Mouse (Mus musculus) lung, embryonic 14.5 days (tissue): ENCODE measurements around the gene Gm49337. TPM values are rescaled to one million over a fixed set of nuclear protein-coding genes. Genes with fewer than 3 reads are reported as not detected.

ENCODE experiments used
- ATAC-seq: fragments of 200-750 bp; cut with Nextera tagmentation; 2 replicates; pipeline ENCODE4 v1.8.0; 2017; ENCODE audit warnings: mild to moderate bottlenecking, moderate TSS enrichment, moderate library complexity; ENCODE audit not compliant: insufficient read depth
- DNase-seq: peaks from one replicate; pipeline ENCODE4 v3.0.0-alpha.2; 2015
- H3K27ac ChIP-seq: fragments of 300-500 bp; sonication (generic); 2 replicates; pipeline ENCODE4 v1.5.1; 2014; ENCODE audit warnings: low read depth, mild to moderate bottlenecking, moderate library complexity
- H3K27me3 ChIP-seq: fragments of 300-500 bp; sonication (generic); 2 replicates; pipeline ENCODE4 v1.6.1; 2014; ENCODE audit warnings: low read length, control low read depth; ENCODE audit not compliant: insufficient read depth
- H3K36me3 ChIP-seq: fragments of 300-500 bp; sonication (generic); 2 replicates; pipeline ENCODE4 v1.6.1; 2014; ENCODE audit warnings: control low read depth; ENCODE audit not compliant: insufficient read depth
- H3K4me1 ChIP-seq: fragments of 300-500 bp; sonication (generic); 2 replicates; pipeline ENCODE4 v1.6.1; 2014; ENCODE audit warnings: antibody characterized with exemption, control low read depth; ENCODE audit not compliant: insufficient read depth
- H3K4me2 ChIP-seq: fragments of 300-500 bp; sonication (generic); 2 replicates; pipeline ENCODE4 v1.6.1; 2014; ENCODE audit warnings: mild to moderate bottlenecking
- H3K4me3 ChIP-seq: fragments of 300-500 bp; sonication (generic); 2 replicates; pipeline ENCODE4 v1.5.1; 2014; ENCODE audit warnings: low read depth, low read length
- H3K9ac ChIP-seq: fragments of 300-500 bp; sonication (generic); 2 replicates; pipeline ENCODE4 v1.6.1; 2014
- H3K9me3 ChIP-seq: fragments of 300-500 bp; sonication (generic); 2 replicates; pipeline ENCODE4 v1.6.1; 2016; ENCODE audit warnings: low read depth, low read length, control low read depth
- CTCF ChIP-seq: IDR thresholded peaks from 2 replicates; pipeline ENCODE4 v1.5.1; 2016; ENCODE audit warnings: antibody characterized with exemption, low read depth
- WGBS: fragments of 180-500 bp; shearing (Covaris S2); extraction: QIAGEN DNeasy Blood & Tissue Kit; methylation state at CpG from one replicate; pipeline ENCODE4 v1.1.7; 2014; 5-methylcytosine and 5-hydroxymethylcytosine counted together
- polyA plus RNA-seq: library from polyadenylated mRNA; unstranded; fragments of >200 nt; fragmentation: Nextera tagmentation; extraction: Ambion mirVana; gene quantifications from 2 replicates; pipeline ENCODE4 v1.2.1, GENCODE M21; 2014

The Gm49337 gene
- polyA plus RNA-seq, 1 experiment from 2014 or later: not detected

DNA sequence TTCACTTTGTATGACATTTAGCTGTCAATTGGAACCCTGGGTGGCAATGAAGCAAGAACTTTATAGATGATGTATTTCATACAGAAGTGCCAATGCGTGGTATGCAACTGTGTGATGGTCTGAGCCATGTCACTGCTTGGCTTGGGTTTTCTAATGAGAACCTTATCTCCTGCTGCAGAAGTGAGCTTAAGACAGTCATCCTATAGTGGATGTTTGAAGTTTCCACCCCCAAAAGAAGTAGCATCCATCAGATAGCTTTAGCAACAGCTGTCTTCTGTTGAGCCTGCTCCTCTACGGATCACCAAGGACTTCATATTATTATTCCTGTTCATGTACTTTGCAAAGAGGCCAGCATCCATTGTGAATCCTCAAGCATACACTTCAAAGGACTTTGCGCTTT, 76.8 kb downstream of the Gm49337 start:
- WGBS: 88% methylated on average over 3 of the region's 3 CpGs
- no peak overlapping the region for H3K4me2 ChIP-seq
- no peak for DNase-seq
- no peaks in the 10 kb centered on the region for H3K27me3 ChIP-seq
- no peak for TF ChIP-seq CTCF
- H3K9ac ChIP-seq: no peak overlapping the region
- H3K36me3 ChIP-seq: 0 out of 2 replicates have a peak, but pooled peaks cover 4% of the 10 kb centered on the region
- H3K4me3 ChIP-seq: no peak overlapping the region
- H3K4me1 ChIP-seq: no peaks in the 10 kb centered on the region
- no peaks in the 10 kb centered on the region for H3K9me3 ChIP-seq
- ATAC-seq: no peak
- no peak overlapping the region for H3K27ac ChIP-seq

DNA sequence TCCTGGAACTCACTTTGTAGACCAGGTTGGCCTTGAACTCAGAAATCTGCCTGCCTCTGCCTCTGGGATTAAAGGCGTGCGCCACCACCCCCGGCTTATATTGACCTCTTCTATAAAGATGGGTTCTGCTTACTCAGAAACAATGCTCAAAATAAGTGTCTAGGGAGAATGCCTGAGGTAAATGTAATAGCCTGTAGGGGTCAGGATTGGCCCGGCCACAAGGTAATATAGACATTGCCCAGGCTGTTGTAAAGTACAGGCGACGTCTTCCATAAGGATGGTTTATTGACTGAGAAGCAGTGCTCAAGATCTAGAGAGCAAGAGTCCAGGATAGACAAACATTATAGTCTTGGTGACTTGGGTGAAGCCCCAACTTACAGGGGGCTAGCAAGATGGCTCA, 95.0 kb downstream of the Gm49337 start:
- DNase-seq (no peak), ATAC-seq (no peak)
- H3K4me1 ChIP-seq: no peaks in the 10 kb centered on the region
- 0 out of 2 replicates have a peak, but pooled peaks have one; percentile 2 for TF ChIP-seq CTCF
- H3K9me3 ChIP-seq: no peaks in the 10 kb centered on the region
- H3K36me3 ChIP-seq: peaks cover 28% of the 10 kb centered on the region
- no peak overlapping the region for H3K4me3 ChIP-seq
- H3K4me2 ChIP-seq: no peak overlapping the region
- no peak overlapping the region for H3K27ac ChIP-seq
- 91% methylated on average over 6 of the region's 6 CpGs for WGBS
- H3K27me3 ChIP-seq: no peaks in the 10 kb centered on the region
- H3K9ac ChIP-seq: no peak overlapping the region

DNA sequence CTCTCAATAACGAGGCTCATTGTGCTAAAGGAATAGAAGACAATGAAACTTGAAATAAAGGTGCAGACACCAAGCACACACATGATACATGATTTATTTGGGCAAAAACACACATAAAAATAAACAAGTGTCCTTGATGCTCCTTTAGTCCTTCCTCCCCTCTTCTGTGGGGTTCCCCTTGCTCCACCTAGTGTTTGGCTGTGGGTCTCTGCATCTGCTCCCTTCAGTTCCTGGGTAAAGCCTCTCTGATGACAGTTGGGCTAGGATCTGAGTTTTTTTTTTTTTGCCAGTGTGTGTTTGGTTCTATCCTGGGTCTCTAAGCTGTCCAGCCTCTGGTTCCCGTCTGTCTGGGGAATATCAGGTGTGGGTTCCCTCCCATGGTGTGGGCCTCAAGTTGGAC, 109.0 kb downstream of the Gm49337 start:
- Histone ChIP-seq H3K36me3 (peaks cover 19% of the 10 kb centered on the region), H3K9me3 (no peaks in the 10 kb centered on the region), H3K9ac (no peak overlapping the region), H3K27ac (no peak overlapping the region), H3K4me3 (no peak overlapping the region), H3K4me2 (no peak overlapping the region), H3K4me1 (no peaks in the 10 kb centered on the region), H3K27me3 (no peaks in the 10 kb centered on the region)
- ATAC-seq (no peak), DNase-seq (peak; percentile 13)
- TF ChIP-seq CTCF: peak; percentile 42
- WGBS: 82% methylated on average over 2 of the region's 2 CpGs

DNA sequence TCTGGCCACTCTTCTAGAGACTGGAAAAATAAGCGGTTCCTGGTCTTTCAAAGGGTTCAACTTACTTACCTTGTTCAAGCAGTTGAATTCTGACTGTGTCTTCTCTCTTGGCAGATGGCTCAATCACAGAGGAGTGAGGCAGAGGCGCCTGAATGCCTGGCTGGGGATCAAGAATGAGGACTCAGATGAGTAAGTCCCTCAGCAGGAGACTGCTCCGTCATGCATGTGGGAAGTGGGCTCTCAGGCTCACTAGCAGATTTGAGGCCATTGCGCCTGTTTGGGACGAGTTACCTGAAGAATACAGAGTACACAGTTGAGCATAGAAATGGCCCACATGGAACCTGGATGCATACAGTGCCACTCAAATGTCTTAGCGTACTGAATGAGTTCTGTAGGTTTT, 118.4 kb downstream of the Gm49337 start:
- WGBS: 86% methylated on average over 6 of the region's 6 CpGs
- Histone ChIP-seq H3K27ac (no peak overlapping the region), H3K4me3 (no peak overlapping the region), H3K9me3 (no peaks in the 10 kb centered on the region), H3K27me3 (no peaks in the 10 kb centered on the region), H3K9ac (no peak overlapping the region), H3K4me2 (no peak overlapping the region), H3K36me3 (peaks cover 53% of the 10 kb centered on the region), H3K4me1 (no peaks in the 10 kb centered on the region)
- TF ChIP-seq CTCF: no peak
- DNase-seq: no peak
- no peak for ATAC-seq

DNA sequence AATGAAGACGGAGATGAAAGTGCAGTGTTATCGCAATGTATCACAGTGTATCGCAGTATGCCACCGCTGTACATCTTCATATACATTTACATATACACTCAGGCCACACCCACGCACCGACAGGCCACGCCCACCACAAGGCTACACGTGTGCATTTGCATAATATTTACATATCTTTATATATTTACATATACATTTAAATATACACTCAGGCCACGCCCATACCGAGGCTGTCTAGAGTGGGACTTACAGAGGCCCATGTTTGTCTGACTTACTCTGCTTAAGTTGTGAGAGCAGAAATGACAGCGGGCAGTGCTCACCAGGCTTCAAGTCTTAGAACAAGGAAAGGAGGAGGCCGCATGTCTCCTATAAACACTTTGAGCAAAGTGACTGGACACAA, 120.1 kb downstream of the Gm49337 start:
- DNase-seq (no peak), ATAC-seq (no peak)
- H3K9me3 ChIP-seq: no peaks in the 10 kb centered on the region
- WGBS: 90% methylated on average over 12 of the region's 12 CpGs
- H3K27me3 ChIP-seq: no peaks in the 10 kb centered on the region
- no peak overlapping the region for H3K4me2 ChIP-seq
- H3K4me1 ChIP-seq: no peaks in the 10 kb centered on the region
- TF ChIP-seq CTCF: no peak
- H3K36me3 ChIP-seq: peaks cover 43% of the 10 kb centered on the region
- no peak overlapping the region for H3K9ac ChIP-seq
- no peak overlapping the region for H3K4me3 ChIP-seq
- no peak overlapping the region for H3K27ac ChIP-seq

DNA sequence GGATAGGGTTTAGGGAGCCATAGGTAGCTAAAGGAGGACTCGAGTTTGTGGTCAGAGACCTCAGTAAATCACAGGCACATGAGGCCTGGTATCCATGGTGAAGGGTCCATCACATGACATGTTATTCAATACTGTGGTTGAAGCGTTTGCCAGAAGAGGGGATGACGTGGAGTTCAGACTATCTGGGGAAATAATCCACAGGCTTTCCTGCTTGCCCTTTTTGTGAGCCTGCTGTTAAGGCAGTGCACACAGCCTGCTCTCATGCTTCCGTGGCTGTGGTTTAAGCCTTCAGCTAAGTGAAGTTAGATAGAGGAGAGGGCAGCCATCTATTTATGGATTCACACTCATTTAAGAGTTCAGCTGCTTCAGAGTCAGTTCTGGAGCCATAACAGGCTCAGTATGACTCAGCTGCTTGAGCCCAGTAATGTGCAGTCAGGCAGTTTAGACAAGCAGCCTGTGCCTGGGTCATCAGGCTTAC, 127.7 kb downstream of the Gm49337 start:
- DNase-seq (no peak), ATAC-seq (no peak)
- H3K27ac ChIP-seq: no peak overlapping the region
- H3K4me2 ChIP-seq: no peak overlapping the region
- 69% methylated on average over 4 of the region's 4 CpGs for WGBS
- no peak for TF ChIP-seq CTCF
- H3K36me3 ChIP-seq: peaks cover 21% of the 10 kb centered on the region; the same call in 1 of the 2 replicates
- no peak overlapping the region for H3K9ac ChIP-seq
- H3K9me3 ChIP-seq: no peaks in the 10 kb centered on the region
- no peaks in the 10 kb centered on the region for H3K4me1 ChIP-seq
- no peak overlapping the region for H3K4me3 ChIP-seq
- H3K27me3 ChIP-seq: no peaks in the 10 kb centered on the region

DNA sequence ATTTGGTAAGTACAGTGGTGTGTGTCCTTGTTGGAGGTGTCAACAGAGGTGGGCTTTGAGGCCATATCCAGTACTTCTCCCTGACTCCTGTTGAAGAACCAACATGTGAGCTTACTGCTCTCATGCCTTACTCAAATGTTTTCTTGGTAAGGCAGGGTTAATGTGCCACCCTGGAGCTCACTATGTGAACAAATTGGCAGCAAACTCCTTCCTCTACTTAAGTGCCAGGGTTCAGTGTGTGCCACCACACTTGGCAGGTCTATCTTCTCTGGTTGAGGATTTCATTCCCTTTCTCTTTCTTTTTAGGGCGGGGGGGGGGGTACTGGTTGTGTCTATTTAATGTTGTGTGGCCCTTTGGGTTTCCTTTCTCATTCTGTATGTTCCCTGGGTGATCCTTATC, 131.4 kb downstream of the Gm49337 start:
- H3K27ac ChIP-seq: no peak overlapping the region
- no peaks in the 10 kb centered on the region for H3K4me1 ChIP-seq
- 19% methylated on average over 1 of the region's 1 CpGs for WGBS
- TF ChIP-seq CTCF: no peak
- no peaks in the 10 kb centered on the region for H3K9me3 ChIP-seq
- peaks cover 46% of the 10 kb centered on the region for H3K36me3 ChIP-seq
- no peak overlapping the region for H3K4me2 ChIP-seq
- no peaks in the 10 kb centered on the region for H3K27me3 ChIP-seq
- ATAC-seq (no peak), DNase-seq (no peak)
- H3K4me3 ChIP-seq: no peak overlapping the region
- no peak overlapping the region for H3K9ac ChIP-seq

DNA sequence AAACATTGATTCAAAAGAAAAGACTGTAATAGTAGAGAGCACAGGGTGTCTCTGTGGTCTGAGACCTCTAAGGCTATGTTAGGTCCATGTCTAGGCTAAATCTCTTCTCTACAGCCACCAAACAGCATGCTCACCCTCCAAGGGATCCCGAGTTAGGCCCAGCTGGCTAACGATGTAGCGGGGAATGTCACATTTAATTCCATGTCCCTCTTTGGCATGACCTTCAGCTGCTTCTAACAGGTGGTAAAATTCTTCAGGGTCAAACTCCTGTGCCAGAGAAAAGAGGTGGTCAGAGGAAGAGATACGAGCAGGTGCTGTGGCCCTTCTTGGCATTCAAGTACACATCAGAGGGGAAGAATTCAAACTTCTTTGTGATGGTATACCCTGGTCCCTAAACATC, 144.4 kb downstream of the Gm49337 start:
- no peak for DNase-seq
- peaks cover 85% of the 10 kb centered on the region for H3K36me3 ChIP-seq

More for the DNA sequence above, 144.4 kb downstream of the Gm49337 start:
- Histone ChIP-seq H3K9ac (no peak overlapping the region), H3K4me1 (no peaks in the 10 kb centered on the region), H3K27me3 (no peaks in the 10 kb centered on the region), H3K4me2 (no peak overlapping the region), H3K4me3 (no peak overlapping the region), H3K27ac (no peak overlapping the region), H3K9me3 (no peaks in the 10 kb centered on the region)
- no peak for TF ChIP-seq CTCF
- WGBS: 86% methylated on average over 4 of the region's 4 CpGs
- no peak for ATAC-seq
